Mouse (Mus musculus): Measurements from ENCODE around the gene Crb2. TPM values are rescaled to one million over a fixed set of nuclear protein-coding genes. Genes with fewer than 3 reads are reported as not detected.
A peak's percentile ranks its signal among the peaks of the same experiment; 100 is the strongest.

Crb2 gene
- total RNA-seq (2021), result 1 to 10 TPM; 2.8 to 3.1 TPM
- long read RNA-seq, experiment 1, partial matches to known transcripts, result 2 of 3 reads
- long read RNA-seq, experiment 1, other reads (novel, unspliced or antisense), result 0 of 3 reads
- long read RNA-seq, experiment 2, partial matches to known transcripts, result 2 of 3 reads
- long read RNA-seq, experiment 2, other reads (novel, unspliced or antisense), result 1 of 3 reads

- DNase-seq (ENCODE audit: low spot score in 2 of 2), result no peak
Measured at GRCm38 (mm10) chr2:37776016-37776415, at the start of gene Crb2. Gene Crb2 (plus strand): TSS chr2:37776249.

- DNase-seq (ENCODE audit: low spot score in 2 of 2), result no peak
Measured at GRCm38 (mm10) chr2:37731241-37731801, 44.7 kb upstream of the Crb2 start.

GRCm38 (mm10) chr2:37734979-37735806 lies 40.9 kb upstream of the Crb2 start:
- peak in 1 of 2 experiments; percentile 38 for DNase-seq (ENCODE audit: low spot score in 2 of 2)

- DNase-seq (ENCODE audit: low spot score in 2 of 2), result no peak
Measured at GRCm38 (mm10) chr2:37735807-37736188, 40.3 kb upstream of the Crb2 start.

GRCm38 (mm10) chr2:37741806-37742554 lies 34.1 kb upstream of the Crb2 start:
- peak in 1 of 2 experiments; percentile 53 for DNase-seq (ENCODE audit: low spot score in 2 of 2)

GRCm38 (mm10) chr2:37744773-37745395 lies 31.2 kb upstream of the Crb2 start:
- DNase-seq (ENCODE audit: low spot score in 2 of 2), result no peak

- DNase-seq (ENCODE audit: low spot score in 2 of 2), result no peak
Measured at GRCm38 (mm10) chr2:37746293-37747049, 29.6 kb upstream of the Crb2 start.

GRCm38 (mm10) chr2:37747909-37748308 lies 28.1 kb upstream of the Crb2 start:
- DNase-seq (ENCODE audit: low spot score in 2 of 2), result peak in 1 of 2 experiments; percentile 42

GRCm38 (mm10) chr2:37748442-37749066 lies 27.5 kb upstream of the Crb2 start:
- no peak for DNase-seq (ENCODE audit: low spot score in 2 of 2)

- DNase-seq (ENCODE audit: low spot score in 2 of 2), result no peak
Measured at GRCm38 (mm10) chr2:37749323-37749722, 26.7 kb upstream of the Crb2 start.

- no peak for DNase-seq (ENCODE audit: low spot score in 2 of 2)
Measured at GRCm38 (mm10) chr2:37751114-37751513, 24.9 kb upstream of the Crb2 start.

- DNase-seq (ENCODE audit: low spot score in 2 of 2), result no peak
Measured at GRCm38 (mm10) chr2:37756220-37756930, 19.7 kb upstream of the Crb2 start.

- no peak for DNase-seq (ENCODE audit: low spot score in 2 of 2)
Measured at GRCm38 (mm10) chr2:37757016-37757415, 19.0 kb upstream of the Crb2 start.

GRCm38 (mm10) chr2:37757784-37758183 lies 18.3 kb upstream of the Crb2 start:
- no peak for DNase-seq (ENCODE audit: low spot score in 2 of 2)

GRCm38 (mm10) chr2:37758343-37759015 lies 17.6 kb upstream of the Crb2 start:
- peak in 1 of 2 experiments; percentile 26 for DNase-seq (ENCODE audit: low spot score in 2 of 2)

- DNase-seq (ENCODE audit: low spot score in 2 of 2), result no peak
Measured at GRCm38 (mm10) chr2:37760633-37761032, 15.4 kb upstream of the Crb2 start.

GRCm38 (mm10) chr2:37763638-37764037 lies 12.4 kb upstream of the Crb2 start:
- DNase-seq (ENCODE audit: low spot score in 2 of 2), result no peak

GRCm38 (mm10) chr2:37764514-37764913 lies 11.5 kb upstream of the Crb2 start:
- DNase-seq (ENCODE audit: low spot score in 2 of 2), result no peak

- DNase-seq (ENCODE audit: low spot score in 2 of 2), result peak; percentile 64 to 82
Measured at GRCm38 (mm10) chr2:37765082-37765483, 11.0 kb upstream of the Crb2 start.

Data from left cerebral cortex, adult 18-20 months (tissue).